Mouse (Mus musculus): ENCODE measurements at regions not wholly inside any gene's neighbourhood (a gene's known extent, or its start where the extent isn't known, plus 50 kb on each side); places are given as distances from the start of the nearest gene placed in this dataset.

- H3K27ac ChIP-seq (replicated peaks), result no peak overlapping the region
- 70% methylated on average over 1 of the region's 1 CpGs for WGBS
Observed at GRCm38 (mm10) chr3:54443791-54444190, 82.9 kb downstream of the Postn start.

GRCm38 (mm10) chr3:54446889-54447288 is 86.0 kb downstream of the Postn start:
- Histone ChIP-seq H3K4me1 (no peaks in the 10 kb centered on the region), H3K9ac (replicated peaks) (no peak overlapping the region)
- WGBS, result 24% methylated on average over 3 of the region's 3 CpGs

More at GRCm38 (mm10) chr3:54443791-54444190, 82.9 kb downstream of the Postn start:
- Histone ChIP-seq H3K9me3 (no peaks in the 10 kb centered on the region), H3K4me1 (no peaks in the 10 kb centered on the region), H3K4me3 (no peak overlapping the region), H3K36me3 (no peaks in the 10 kb centered on the region), H3K9ac (replicated peaks) (no peak overlapping the region), H3K27me3 (no peaks in the 10 kb centered on the region), H3K4me2 (replicated peaks) (no peak overlapping the region)
- no peak for ATAC-seq (replicated peaks)

GRCm38 (mm10) chr3:54457416-54457815 is 96.5 kb downstream of the Postn start:
- WGBS, result 76% methylated on average over 2 of the region's 2 CpGs
- no peaks in the 10 kb centered on the region for H3K27me3 ChIP-seq
- H3K4me3 ChIP-seq, result no peak overlapping the region
- no peak overlapping the region for H3K27ac ChIP-seq (replicated peaks)
- no peaks in the 10 kb centered on the region for H3K36me3 ChIP-seq
- no peak for ATAC-seq (replicated peaks)
- no peak overlapping the region for H3K4me2 ChIP-seq (replicated peaks)
- no peak overlapping the region for H3K9ac ChIP-seq (replicated peaks)
- H3K4me1 ChIP-seq, result no peaks in the 10 kb centered on the region
- H3K9me3 ChIP-seq, result no peaks in the 10 kb centered on the region

More at GRCm38 (mm10) chr3:54446889-54447288, 86.0 kb downstream of the Postn start:
- H3K4me2 ChIP-seq (replicated peaks), result no peak overlapping the region
- no peaks in the 10 kb centered on the region for H3K9me3 ChIP-seq
- no peaks in the 10 kb centered on the region for H3K36me3 ChIP-seq
- no peak overlapping the region for H3K4me3 ChIP-seq
- no peaks in the 10 kb centered on the region for H3K27me3 ChIP-seq
- no peak overlapping the region for H3K27ac ChIP-seq (replicated peaks)
- ATAC-seq (replicated peaks), result no peak

GRCm38 (mm10) chr3:54461366-54461765 is 100.5 kb downstream of the Postn start:
- no peaks in the 10 kb centered on the region for H3K36me3 ChIP-seq
- H3K4me2 ChIP-seq (replicated peaks), result no peak overlapping the region
- no peak overlapping the region for H3K9ac ChIP-seq (replicated peaks)
- WGBS, result 89% methylated on average over 6 of the region's 6 CpGs
- no peaks in the 10 kb centered on the region for H3K4me1 ChIP-seq
- H3K4me3 ChIP-seq, result no peak overlapping the region
- no peak overlapping the region for H3K27ac ChIP-seq (replicated peaks)
- no peaks in the 10 kb centered on the region for H3K27me3 ChIP-seq
- no peak for ATAC-seq (replicated peaks)
- no peaks in the 10 kb centered on the region for H3K9me3 ChIP-seq

- Histone ChIP-seq H3K4me1 (no peaks in the 10 kb centered on the region), H3K9me3 (no peaks in the 10 kb centered on the region), H3K4me3 (no peak overlapping the region), H3K27ac (replicated peaks) (no peak overlapping the region), H3K4me2 (replicated peaks) (no peak overlapping the region), H3K9ac (replicated peaks) (no peak overlapping the region), H3K36me3 (no peaks in the 10 kb centered on the region), H3K27me3 (no peaks in the 10 kb centered on the region)
- ATAC-seq (replicated peaks), result no peak
Observed at GRCm38 (mm10) chr3:54466097-54466496, 105.2 kb downstream of the Postn start.

- H3K4me2 ChIP-seq (replicated peaks), result no peak overlapping the region
- no peaks in the 10 kb centered on the region for H3K36me3 ChIP-seq
- no peak overlapping the region for H3K9ac ChIP-seq (replicated peaks)
- no peak overlapping the region for H3K27ac ChIP-seq (replicated peaks)
- ATAC-seq (replicated peaks), result no peak
- H3K4me3 ChIP-seq, result no peak overlapping the region
- 89% methylated on average over 6 of the region's 6 CpGs for WGBS
- H3K9me3 ChIP-seq, result no peaks in the 10 kb centered on the region
- no peaks in the 10 kb centered on the region for H3K4me1 ChIP-seq
- no peaks in the 10 kb centered on the region for H3K27me3 ChIP-seq
Observed at GRCm38 (mm10) chr3:54474209-54474608, 113.3 kb downstream of the Postn start.

- no peak for ATAC-seq (replicated peaks)
- no peaks in the 10 kb centered on the region for H3K9me3 ChIP-seq
- no peak overlapping the region for H3K27ac ChIP-seq (replicated peaks)
- no peaks in the 10 kb centered on the region for H3K27me3 ChIP-seq
- no peak overlapping the region for H3K4me2 ChIP-seq (replicated peaks)
- H3K36me3 ChIP-seq, result no peaks in the 10 kb centered on the region
- 89% methylated on average over 3 of the region's 3 CpGs for WGBS
- no peaks in the 10 kb centered on the region for H3K4me1 ChIP-seq
- H3K9ac ChIP-seq (replicated peaks), result no peak overlapping the region
- no peak overlapping the region for H3K4me3 ChIP-seq
Observed at GRCm38 (mm10) chr3:54475879-54476278, 115.0 kb downstream of the Postn start.

GRCm38 (mm10) chr3:54477986-54478385 is 117.1 kb downstream of the Postn start:
- no peak overlapping the region for H3K4me3 ChIP-seq
- no peak overlapping the region for H3K9ac ChIP-seq (replicated peaks)
- ATAC-seq (replicated peaks), result no peak
- no peaks in the 10 kb centered on the region for H3K9me3 ChIP-seq
- H3K4me2 ChIP-seq (replicated peaks), result no peak overlapping the region
- no peaks in the 10 kb centered on the region for H3K27me3 ChIP-seq
- no peak overlapping the region for H3K27ac ChIP-seq (replicated peaks)
- H3K36me3 ChIP-seq, result no peaks in the 10 kb centered on the region
- no peaks in the 10 kb centered on the region for H3K4me1 ChIP-seq
- WGBS, result 82% methylated on average over 4 of the region's 4 CpGs

GRCm38 (mm10) chr3:54480251-54480650 is 119.3 kb downstream of the Postn start:
- Histone ChIP-seq H3K27ac (replicated peaks) (no peak overlapping the region), H3K27me3 (no peaks in the 10 kb centered on the region), H3K4me1 (no peaks in the 10 kb centered on the region), H3K4me3 (no peak overlapping the region), H3K4me2 (replicated peaks) (no peak overlapping the region), H3K9ac (replicated peaks) (no peak overlapping the region), H3K9me3 (no peaks in the 10 kb centered on the region), H3K36me3 (no peaks in the 10 kb centered on the region)
- no peak for ATAC-seq (replicated peaks)
- WGBS, result 90% methylated on average over 6 of the region's 6 CpGs

GRCm38 (mm10) chr3:54487346-54487745 is 126.4 kb downstream of the Postn start:
- Histone ChIP-seq H3K9ac (replicated peaks) (no peak overlapping the region), H3K4me3 (no peak overlapping the region), H3K9me3 (no peaks in the 10 kb centered on the region), H3K4me1 (no peaks in the 10 kb centered on the region), H3K27me3 (no peaks in the 10 kb centered on the region), H3K4me2 (replicated peaks) (no peak overlapping the region), H3K27ac (replicated peaks) (no peak overlapping the region), H3K36me3 (no peaks in the 10 kb centered on the region)
- ATAC-seq (replicated peaks), result no peak
- 90% methylated on average over 2 of the region's 2 CpGs for WGBS

GRCm38 (mm10) chr3:54487844-54488243 is 126.9 kb downstream of the Postn start:
- 75% methylated on average over 4 of the region's 4 CpGs for WGBS
- Histone ChIP-seq H3K36me3 (no peaks in the 10 kb centered on the region), H3K4me1 (no peaks in the 10 kb centered on the region), H3K9me3 (no peaks in the 10 kb centered on the region), H3K4me2 (replicated peaks) (no peak overlapping the region), H3K27ac (replicated peaks) (no peak overlapping the region), H3K4me3 (no peak overlapping the region), H3K9ac (replicated peaks) (no peak overlapping the region), H3K27me3 (no peaks in the 10 kb centered on the region)
- ATAC-seq (replicated peaks), result no peak

GRCm38 (mm10) chr3:54490249-54490900 is 129.5 kb downstream of the Postn start:
- no peaks in the 10 kb centered on the region for H3K9me3 ChIP-seq
- no peak overlapping the region for H3K9ac ChIP-seq (replicated peaks)
- H3K27me3 ChIP-seq, result no peaks in the 10 kb centered on the region
- no peak for ATAC-seq (replicated peaks)
- H3K4me1 ChIP-seq, result no peaks in the 10 kb centered on the region
- H3K4me3 ChIP-seq, result no peak overlapping the region
- WGBS, result 83% methylated on average over 5 of the region's 5 CpGs
- H3K27ac ChIP-seq (replicated peaks), result no peak overlapping the region
- no peak overlapping the region for H3K4me2 ChIP-seq (replicated peaks)
- H3K36me3 ChIP-seq, result no peaks in the 10 kb centered on the region

GRCm38 (mm10) chr3:54493567-54493966 is 132.7 kb downstream of the Postn start:
- Histone ChIP-seq H3K9me3 (no peaks in the 10 kb centered on the region), H3K9ac (replicated peaks) (no peak overlapping the region), H3K4me3 (no peak overlapping the region), H3K27ac (replicated peaks) (no peak overlapping the region), H3K27me3 (no peaks in the 10 kb centered on the region), H3K4me1 (no peaks in the 10 kb centered on the region), H3K4me2 (replicated peaks) (no peak overlapping the region), H3K36me3 (no peaks in the 10 kb centered on the region)
- no peak for ATAC-seq (replicated peaks)
- 98% methylated on average over 3 of the region's 3 CpGs for WGBS
